Mouse (Mus musculus) hindbrain, embryonic 14.5 days (tissue): ENCODE data around the gene Itga4. TPM values are rescaled to one million over a fixed set of nuclear protein-coding genes. Genes with fewer than 3 reads are reported as not detected.

Experiments
- ATAC-seq: fragments of 200-750 bp; cut with Nextera tagmentation; 2 replicates; pipeline ENCODE4 v1.8.0; 2017; ENCODE audit warnings: moderate number of reproducible peaks, mild to moderate bottlenecking, moderate TSS enrichment, moderate library complexity; ENCODE audit not compliant: low FRiP score
- DNase-seq: peaks from one replicate; pipeline ENCODE4 v3.0.0-alpha.2; 2015; ENCODE audit warnings: low spot score
- H3K27ac ChIP-seq: fragments of 300-500 bp; sonication (generic); 2 replicates; pipeline ENCODE4 v1.5.1; 2014; ENCODE audit warnings: mild to moderate bottlenecking, moderate library complexity
- H3K27me3 ChIP-seq: fragments of 300-500 bp; sonication (generic); 2 replicates; pipeline ENCODE4 v1.6.1; 2014; ENCODE audit warnings: mild to moderate bottlenecking, low read length, mixed read lengths; ENCODE audit not compliant: control insufficient read depth, insufficient read depth
- H3K36me3 ChIP-seq: fragments of 300-500 bp; sonication (generic); replicated peaks from 2 replicates; pipeline ENCODE4 v1.6.1; 2014; ENCODE audit not compliant: control insufficient read depth, insufficient read depth
- H3K4me1 ChIP-seq: fragments of 300-500 bp; sonication (generic); replicated peaks from 2 replicates; pipeline ENCODE4 v1.6.1; 2014; ENCODE audit warnings: antibody characterized with exemption, low read length, mixed read lengths; ENCODE audit not compliant: control insufficient read depth, insufficient read depth
- H3K4me2 ChIP-seq: fragments of 300-500 bp; sonication (generic); replicated peaks from 2 replicates; pipeline ENCODE4 v1.6.1; 2014; ENCODE audit warnings: mild to moderate bottlenecking, moderate library complexity
- H3K4me3 ChIP-seq: fragments of 300-500 bp; sonication (generic); replicated peaks from 2 replicates; pipeline ENCODE4 v1.5.1; 2014; ENCODE audit warnings: mild to moderate bottlenecking, low read length
- H3K9ac ChIP-seq: fragments of 300-500 bp; sonication (generic); 2 replicates; pipeline ENCODE4 v1.6.1; 2014
- H3K9me3 ChIP-seq: fragments of 300-500 bp; sonication (generic); 2 replicates; pipeline ENCODE4 v1.6.1; 2016; ENCODE audit warnings: low read length; ENCODE audit not compliant: control insufficient read depth
- WGBS: fragments of 180-500 bp; shearing (Covaris S2); extraction: QIAGEN DNeasy Blood & Tissue Kit; methylation state at CpG from one replicate; pipeline ENCODE4 v1.1.7; 2014; 5-methylcytosine and 5-hydroxymethylcytosine counted together
- polyA plus RNA-seq: library from polyadenylated mRNA; unstranded; fragments of >200 nt; fragmentation: Nextera tagmentation; extraction: Ambion mirVana; gene quantifications from 2 replicates; pipeline ENCODE4 v1.2.1, GENCODE M21; 2014

The Itga4 gene
- polyA plus RNA-seq, 1 experiment from 2014 or later: 4.3 TPM

DNA sequence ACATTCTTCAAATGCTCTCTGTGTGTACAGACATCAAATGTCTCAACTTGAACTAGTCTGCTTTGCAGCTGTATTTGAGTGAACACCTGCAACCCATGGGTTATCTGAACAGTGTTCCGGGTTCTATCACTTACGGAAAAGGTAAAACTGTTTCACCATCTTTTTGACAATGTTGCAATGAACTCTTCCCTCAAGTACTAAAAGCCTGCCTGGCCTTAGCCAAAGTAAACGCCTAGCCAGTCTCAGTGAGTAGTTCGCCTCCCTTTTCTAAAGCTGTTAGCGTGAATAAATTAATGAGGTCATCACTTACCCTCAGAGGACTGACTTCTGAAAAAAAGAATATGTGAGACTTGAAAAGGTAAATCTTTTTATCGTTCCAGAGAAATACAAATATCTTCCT lies 18.0 kb upstream of the Itga4 start:
- H3K27me3 ChIP-seq: no peaks in the 10 kb centered on the region
- WGBS: 73% methylated on average over 6 of the region's 6 CpGs

DNA sequence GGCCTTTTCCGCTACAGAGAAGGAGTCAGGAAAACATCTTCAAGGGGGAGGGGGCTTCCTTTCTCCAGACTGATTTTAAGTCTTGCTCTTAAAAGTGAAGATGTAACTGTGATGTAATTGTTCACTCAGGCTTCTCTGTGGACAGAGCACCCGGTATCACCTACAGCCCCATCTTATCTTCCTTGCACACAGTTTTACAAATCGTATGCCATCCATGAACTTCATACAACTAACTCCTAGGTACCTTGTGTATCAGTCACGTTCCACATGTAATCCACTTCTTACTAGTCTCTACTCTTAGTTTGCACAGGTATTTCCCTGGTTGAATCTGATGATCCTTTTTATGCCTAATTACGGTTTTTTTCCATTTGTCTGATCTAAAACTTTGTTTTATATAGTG lies 10.9 kb upstream of the Itga4 start:
- DNase-seq (no peak), ATAC-seq (no peak)
- no peak overlapping the region for H3K27ac ChIP-seq
- 85% methylated on average over 5 of the region's 5 CpGs for WGBS
- H3K9ac ChIP-seq: no peak overlapping the region
- no peaks in the 10 kb centered on the region for H3K4me1 ChIP-seq
- H3K27me3 ChIP-seq: no peaks in the 10 kb centered on the region
- H3K36me3 ChIP-seq: no peaks in the 10 kb centered on the region
- H3K4me3 ChIP-seq: no peak overlapping the region
- H3K9me3 ChIP-seq: no peaks in the 10 kb centered on the region
- H3K4me2 ChIP-seq: no peak overlapping the region

More for the DNA sequence above, 18.0 kb upstream of the Itga4 start:
- ATAC-seq (no peak), DNase-seq (no peak)
- Histone ChIP-seq H3K9me3 (no peaks in the 10 kb centered on the region), H3K36me3 (no peaks in the 10 kb centered on the region), H3K4me3 (no peak overlapping the region), H3K9ac (no peak overlapping the region), H3K27ac (no peak overlapping the region), H3K4me1 (no peaks in the 10 kb centered on the region), H3K4me2 (no peak overlapping the region)

DNA sequence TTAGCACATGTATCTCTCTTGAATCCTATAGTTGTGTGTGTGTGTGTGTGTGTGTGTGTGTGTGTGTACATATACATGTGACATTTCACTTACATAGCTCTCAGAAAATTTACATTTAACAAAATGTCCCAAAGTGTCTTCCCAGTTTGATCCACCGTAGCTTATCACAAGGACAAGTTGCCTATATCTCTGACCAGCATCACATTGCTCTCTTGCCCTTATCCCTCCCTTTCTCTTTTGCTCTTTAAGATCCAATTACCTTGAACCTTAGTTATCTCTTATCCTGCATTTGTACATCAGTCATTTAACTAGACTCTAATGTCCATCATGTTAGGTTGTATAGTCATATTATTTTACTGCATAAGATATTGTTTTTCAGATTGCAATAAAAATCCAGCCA lies 10.5 kb upstream of the Itga4 start:
- WGBS: 96% methylated on average over 1 of the region's 1 CpGs
- no peak overlapping the region for H3K9ac ChIP-seq
- no peak for ATAC-seq

DNA sequence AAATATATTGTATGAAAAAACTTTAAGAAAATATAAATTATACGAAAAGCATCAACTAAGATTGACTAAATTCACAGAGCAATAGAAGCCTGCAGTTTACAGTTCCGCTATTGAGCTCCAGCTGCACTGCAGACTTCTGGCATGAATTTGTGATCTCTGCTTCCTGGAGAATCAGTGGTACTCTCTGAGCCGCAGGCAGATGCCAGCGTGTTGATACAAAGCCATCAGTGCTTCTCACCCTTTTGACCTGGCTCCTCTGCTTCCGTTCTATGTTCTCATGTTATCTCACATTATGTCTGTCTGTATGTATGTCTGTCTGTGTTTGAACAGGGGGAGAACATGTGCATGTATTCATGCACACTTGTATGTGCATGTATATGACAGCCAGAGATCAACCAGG lies 6.9 kb upstream of the Itga4 start:
- H3K27ac ChIP-seq: no peak overlapping the region
- no peaks in the 10 kb centered on the region for H3K9me3 ChIP-seq
- H3K4me2 ChIP-seq: no peak overlapping the region
- WGBS: 81% methylated on average over 5 of the region's 5 CpGs
- no peaks in the 10 kb centered on the region for H3K4me1 ChIP-seq
- H3K4me3 ChIP-seq: no peak overlapping the region
- no peak for ATAC-seq
- H3K9ac ChIP-seq: no peak overlapping the region
- DNase-seq: no peak
- no peaks in the 10 kb centered on the region for H3K36me3 ChIP-seq
- no peaks in the 10 kb centered on the region for H3K27me3 ChIP-seq

More for the DNA sequence above, 10.5 kb upstream of the Itga4 start:
- no peak overlapping the region for H3K4me2 ChIP-seq
- H3K4me1 ChIP-seq: no peaks in the 10 kb centered on the region
- DNase-seq: no peak
- no peak overlapping the region for H3K27ac ChIP-seq
- H3K9me3 ChIP-seq: no peaks in the 10 kb centered on the region
- no peaks in the 10 kb centered on the region for H3K27me3 ChIP-seq
- no peaks in the 10 kb centered on the region for H3K36me3 ChIP-seq
- no peak overlapping the region for H3K4me3 ChIP-seq

DNA sequence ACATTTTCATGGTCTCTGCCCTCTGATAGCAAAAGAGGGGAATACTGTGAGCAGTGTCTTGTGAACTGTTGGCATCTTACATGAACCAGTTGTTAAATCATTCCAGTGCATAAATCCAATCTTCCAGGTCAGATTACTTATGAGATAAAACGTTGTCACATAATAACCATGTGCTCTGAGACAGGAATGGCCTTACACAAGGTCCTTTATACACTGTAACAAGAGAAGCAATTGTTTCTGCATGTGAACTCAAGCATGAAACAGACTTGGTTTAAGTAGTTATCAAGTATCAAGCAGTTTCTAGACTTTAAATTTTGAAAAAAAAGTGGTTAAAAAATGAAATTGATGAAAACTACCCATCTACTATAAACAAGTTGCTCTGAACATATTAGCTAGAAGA lies 4.7 kb upstream of the Itga4 start:
- Histone ChIP-seq H3K36me3 (no peaks in the 10 kb centered on the region), H3K9me3 (no peaks in the 10 kb centered on the region), H3K9ac (no peak overlapping the region), H3K4me1 (peaks cover 5% of the 10 kb centered on the region), H3K27ac (no peak overlapping the region), H3K4me2 (no peak overlapping the region), H3K27me3 (no peaks in the 10 kb centered on the region), H3K4me3 (no peak overlapping the region)
- DNase-seq (no peak), ATAC-seq (no peak)
- WGBS: 45% methylated on average over 1 of the region's 1 CpGs

DNA sequence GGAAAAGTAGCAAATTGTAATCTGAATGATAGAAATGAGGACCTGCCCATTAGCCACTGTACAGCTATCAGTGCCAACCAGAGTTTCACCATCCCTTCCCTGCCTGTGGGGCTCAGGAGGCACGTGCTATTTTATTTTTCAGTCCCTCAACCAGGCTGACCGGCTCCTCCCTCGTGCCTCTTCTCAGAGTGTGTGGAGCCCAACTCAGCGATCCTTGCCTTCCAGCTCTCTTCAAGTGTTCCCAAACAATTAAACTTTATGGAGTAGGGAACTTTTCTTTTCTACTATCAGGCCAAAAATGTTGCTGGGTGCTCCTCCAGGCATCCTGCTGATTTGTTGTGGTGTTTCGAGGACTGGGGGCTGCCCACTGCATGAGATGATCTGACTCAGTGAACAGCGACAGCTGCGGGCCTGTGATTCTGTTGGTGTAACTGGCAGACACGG lies 1.4 kb upstream of the Itga4 start:
- H3K27me3 ChIP-seq: no peaks in the 10 kb centered on the region
- ATAC-seq: no peak
- no peaks in the 10 kb centered on the region for H3K9me3 ChIP-seq
- H3K27ac ChIP-seq: no peak overlapping the region
- H3K4me1 ChIP-seq: peaks cover 10% of the 10 kb centered on the region
- H3K4me3 ChIP-seq: no peak overlapping the region
- no peak overlapping the region for H3K9ac ChIP-seq
- WGBS: 58% methylated on average over 8 of the region's 8 CpGs
- DNase-seq: no peak
- H3K4me2 ChIP-seq: no peak overlapping the region
- H3K36me3 ChIP-seq: no peaks in the 10 kb centered on the region

DNA sequence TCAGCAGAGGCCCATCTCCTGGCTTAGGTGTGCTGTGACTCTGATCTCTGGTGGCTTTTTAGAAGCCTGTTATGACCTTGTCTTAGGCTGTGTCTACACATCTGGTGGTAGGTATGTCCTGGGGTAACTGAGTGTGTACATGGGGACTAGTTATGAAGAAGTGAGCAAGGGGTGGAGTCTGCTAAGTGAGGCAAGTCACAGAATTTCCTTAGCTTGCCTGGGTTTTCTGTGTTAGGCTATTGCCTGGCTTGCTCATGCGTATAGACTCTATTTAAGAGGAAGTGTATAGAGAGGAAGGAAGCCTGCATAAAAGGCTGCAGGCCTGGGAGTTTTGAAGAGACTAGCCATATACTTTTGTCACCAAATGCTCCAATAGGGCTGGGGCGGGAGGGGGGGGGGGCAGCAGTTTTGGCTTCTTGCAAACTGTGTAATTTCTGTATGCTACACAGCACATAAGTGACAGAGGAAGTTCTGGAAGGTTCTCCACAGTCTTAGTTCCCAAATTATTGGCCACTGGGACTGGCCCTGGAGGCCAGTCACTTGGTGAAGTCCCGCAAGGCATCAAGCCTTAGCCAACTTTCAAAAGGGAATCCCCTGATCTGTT lies 536 bp upstream of the Itga4 start:
- ATAC-seq: 0 out of 2 replicates have a peak, but pooled peaks have one; percentile 10
- H3K4me3 ChIP-seq: peak overlapping the region; percentile 51
- H3K4me1 ChIP-seq: peaks cover 10% of the 10 kb centered on the region
- no peak for DNase-seq
- no peaks in the 10 kb centered on the region for H3K9me3 ChIP-seq
- no peaks in the 10 kb centered on the region for H3K36me3 ChIP-seq
- WGBS: 59% methylated on average over 3 of the region's 3 CpGs
- H3K9ac ChIP-seq: no peak overlapping the region
- peak overlapping the region; percentile 96 for H3K4me2 ChIP-seq
- no peaks in the 10 kb centered on the region for H3K27me3 ChIP-seq
- no peak overlapping the region for H3K27ac ChIP-seq

DNA sequence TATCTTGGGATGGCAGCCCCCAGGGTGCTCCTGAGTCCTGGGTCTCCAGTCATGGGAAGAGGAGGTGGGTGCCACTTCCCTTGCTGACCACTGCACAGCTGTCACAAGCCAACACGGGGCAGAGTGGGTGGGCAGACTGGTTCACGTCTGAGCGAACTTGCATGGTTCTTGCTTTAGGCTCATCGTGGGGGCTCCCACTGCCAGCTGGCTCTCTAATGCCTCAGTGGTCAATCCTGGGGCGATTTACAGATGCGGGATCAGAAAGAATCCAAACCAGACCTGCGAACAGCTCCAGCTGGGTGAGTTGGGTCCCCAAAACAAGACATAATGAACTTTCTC lies 744 bp downstream of the Itga4 start:
- WGBS: 9% methylated on average over 7 of the region's 7 CpGs
- Histone ChIP-seq H3K9ac (peak overlapping the region; percentile 63; the same call in 1 of the 2 replicates), H3K4me3 (peak overlapping the region; percentile 51), H3K27me3 (no peaks in the 10 kb centered on the region), H3K36me3 (no peaks in the 10 kb centered on the region), H3K9me3 (no peaks in the 10 kb centered on the region), H3K27ac (no peak overlapping the region), H3K4me1 (peaks cover 10% of the 10 kb centered on the region), H3K4me2 (peak overlapping the region; percentile 96)
- ATAC-seq (peak; percentile 26; the same call in 1 of the 2 replicates), DNase-seq (no peak)

DNA sequence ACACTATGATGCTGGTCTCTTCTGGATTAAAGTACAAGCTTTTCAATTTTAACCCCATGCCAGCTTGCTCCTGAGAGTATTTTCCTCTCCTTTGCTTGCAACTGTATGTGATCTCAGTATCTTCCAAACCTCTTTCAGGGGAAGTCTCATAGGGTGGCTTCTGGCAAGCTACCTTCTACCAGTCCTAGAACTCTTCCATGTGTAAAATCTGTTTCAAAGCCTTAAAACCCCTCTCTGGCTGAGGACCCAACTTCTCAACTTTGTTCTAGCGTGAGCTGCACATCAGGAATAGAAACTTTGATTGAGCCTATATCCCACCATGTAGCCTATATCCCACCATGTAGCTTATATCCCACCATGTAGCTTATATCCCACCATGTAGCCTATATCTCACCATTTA lies 1.1 kb downstream of the Itga4 start:
- H3K36me3 ChIP-seq: no peaks in the 10 kb centered on the region
- H3K4me1 ChIP-seq: peaks cover 10% of the 10 kb centered on the region
- H3K27me3 ChIP-seq: no peaks in the 10 kb centered on the region
- peak overlapping the region; percentile 51 for H3K4me3 ChIP-seq
- H3K4me2 ChIP-seq: peak overlapping the region; percentile 96
- no peaks in the 10 kb centered on the region for H3K9me3 ChIP-seq
- no peak for DNase-seq
- no peak overlapping the region; the same call in 1 of the 2 replicates for H3K9ac ChIP-seq
- 86% methylated on average over 1 of the region's 1 CpGs for WGBS
- H3K27ac ChIP-seq: no peak overlapping the region
- ATAC-seq: no peak

DNA sequence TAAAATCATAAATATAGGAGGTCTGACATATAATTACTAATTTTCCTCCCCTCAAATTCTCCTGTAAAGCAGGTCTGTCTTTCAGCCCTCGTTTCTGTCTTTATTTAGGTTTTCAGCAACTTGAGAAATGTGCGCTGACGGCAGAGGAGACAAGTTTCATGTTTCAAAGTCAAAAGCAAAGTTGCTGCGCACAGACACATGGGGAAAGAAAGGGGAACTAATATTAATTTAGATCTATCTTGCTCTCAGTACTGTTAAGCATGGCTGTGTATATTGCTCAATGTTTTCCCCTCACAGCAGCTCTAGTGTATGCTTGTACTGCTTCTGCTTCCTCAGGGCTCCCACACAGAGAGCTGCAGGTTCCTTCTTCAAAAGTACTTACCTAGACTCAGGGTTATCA lies 1.7 kb downstream of the Itga4 start:
- peak overlapping the region; percentile 96 for H3K4me2 ChIP-seq
- no peaks in the 10 kb centered on the region for H3K36me3 ChIP-seq
- ATAC-seq (no peak), DNase-seq (no peak)
- H3K4me1 ChIP-seq: peaks cover 10% of the 10 kb centered on the region
- no peak overlapping the region for H3K27ac ChIP-seq
- H3K9me3 ChIP-seq: no peaks in the 10 kb centered on the region
- H3K27me3 ChIP-seq: no peaks in the 10 kb centered on the region
- no peak overlapping the region for H3K4me3 ChIP-seq
- 71% methylated on average over 4 of the region's 4 CpGs for WGBS
- no peak overlapping the region for H3K9ac ChIP-seq
